8 mouse cellular contexts compared by ENCODE assay signal in genomic region chr6:92944048-92944685, GRCm38 (mm10). TPM values are rescaled to one million over a fixed set of nuclear protein-coding genes. Genes with fewer than 3 reads are reported as not detected.
DNase-seq lines count a peak whose midpoint lies in the region; ATAC-seq and TF ChIP-seq lines count a peak whose summit lies in the region.

No protein-coding gene starts in this region.

- 0 out of 2 replicates have a peak, but pooled peaks have one; percentile 15 for TF ChIP-seq POLR2A in heart, adult 2 months (IDR thresholded peaks at IDR 0.05; ENCODE audit: insufficient read depth, low read depth, low read length)
- no peak for TF ChIP-seq POLR2A in cerebellum, adult 2 months (IDR thresholded peaks at IDR 0.05; ENCODE audit: borderline replicate concordance, insufficient read depth, low read length)

- WGBS in heart, adult 2 months: 14% methylated on average over 14 of the region's 14 CpGs
- 5% methylated on average over 14 of the region's 14 CpGs for WGBS in forebrain, embryonic 11.5 days
- WGBS in intestine, embryonic 14.5 days: 14% methylated on average over 14 of the region's 14 CpGs
- 5% methylated on average over 14 of the region's 14 CpGs for WGBS in midbrain, embryonic 16.5 days
- WGBS in cerebellum, adult 2 months: 5% methylated on average over 14 of the region's 14 CpGs

- peak overlapping the region; percentile 76 for H3K4me3 ChIP-seq in heart, adult 2 months
- H3K4me3 ChIP-seq in forebrain, embryonic 11.5 days (ENCODE audit: low read depth, low read length): peak overlapping the region; percentile 54
- peak overlapping the region; percentile 72 for H3K4me3 ChIP-seq in intestine, embryonic 14.5 days (ENCODE audit: low read depth, low read length)
- peak overlapping the region; percentile 52 for H3K4me3 ChIP-seq in midbrain, embryonic 16.5 days (ENCODE audit: low read depth, low read length)
- no peak overlapping the region for H3K4me3 ChIP-seq in cerebellum, adult 2 months (replicated peaks; ENCODE audit: insufficient read depth, low read depth, low read length)

- H3K9me3 ChIP-seq in forebrain, embryonic 11.5 days (ENCODE audit: control insufficient read depth, low read length): no peaks in the 10 kb centered on the region; the same call in 1 of the 2 replicates
- H3K9me3 ChIP-seq in intestine, embryonic 14.5 days (ENCODE audit: control insufficient read depth, low read length): no peaks in the 10 kb centered on the region
- no peaks in the 10 kb centered on the region; the same call in 1 of the 2 replicates for H3K9me3 ChIP-seq in midbrain, embryonic 16.5 days (replicated peaks; ENCODE audit: control insufficient read depth, low read length, poor library complexity, severe bottlenecking)

- intact Hi-C loops in heart, adult 2 months (cut with DNase I): loop anchor here (2.0 to 5.0 kb wide), 4 partner anchors 25 to 223 kb away; no protein-coding TSS in a partner anchor
- intact Hi-C loops in heart, postnatal 36 days (cut with DNase I): loop anchor here (2.0 to 5.0 kb wide), 6 partner anchors 25 to 368 kb away; no protein-coding TSS in a partner anchor

- peak overlapping the region; percentile 91 for H3K9ac ChIP-seq in heart, adult 2 months (ENCODE audit: low read depth, low read length)
- no peak overlapping the region for H3K9ac ChIP-seq in forebrain, embryonic 11.5 days (ENCODE audit: low read length)
- peak overlapping the region; percentile 67 for H3K9ac ChIP-seq in intestine, embryonic 14.5 days (ENCODE audit: low read length)
- H3K9ac ChIP-seq in midbrain, embryonic 16.5 days (ENCODE audit: low read depth, low read length): no peak overlapping the region

- no peak for TF ChIP-seq EP300 in heart, adult 2 months (IDR thresholded peaks at IDR 0.05; ENCODE audit: insufficient read depth, low read depth, low read length)

- peak overlapping the region; percentile 96 for H3K27ac ChIP-seq in heart, adult 2 months
- no peak overlapping the region for H3K27ac ChIP-seq in forebrain, embryonic 11.5 days (ENCODE audit: low read depth, low read length)
- H3K27ac ChIP-seq in intestine, embryonic 14.5 days (ENCODE audit: low read depth): no peak overlapping the region
- H3K27ac ChIP-seq in midbrain, embryonic 16.5 days (ENCODE audit: low read length): no peak overlapping the region
- no peak overlapping the region for H3K27ac ChIP-seq in cerebellum, adult 2 months (ENCODE audit: insufficient read depth, low read length)

- peak overlapping the region; percentile 89 for H3K4me2 ChIP-seq in forebrain, embryonic 11.5 days (ENCODE audit: low read depth, low read length, severe bottlenecking)
- peak overlapping the region; percentile 96 for H3K4me2 ChIP-seq in intestine, embryonic 14.5 days (ENCODE audit: low read length)
- H3K4me2 ChIP-seq in midbrain, embryonic 16.5 days (ENCODE audit: low read length): peak overlapping the region; percentile 87

- no peaks in the 10 kb centered on the region for H3K27me3 ChIP-seq in heart, adult 2 months (ENCODE audit: control insufficient read depth, insufficient read depth, low read length)
- H3K27me3 ChIP-seq in forebrain, embryonic 11.5 days (ENCODE audit: control insufficient read depth, insufficient read depth, low read length): peaks cover 8% of the 10 kb centered on the region; the same call in 1 of the 2 replicates
- H3K27me3 ChIP-seq in intestine, embryonic 14.5 days (replicated peaks; ENCODE audit: control insufficient read depth, insufficient read depth, low read length): 0 out of 2 replicates have a peak, but pooled peaks cover 15% of the 10 kb centered on the region
- peaks cover 39% of the 10 kb centered on the region for H3K27me3 ChIP-seq in midbrain, embryonic 16.5 days (ENCODE audit: control insufficient read depth, insufficient read depth, low read depth, low read length)
- H3K27me3 ChIP-seq in cerebellum, adult 2 months (ENCODE audit: control insufficient read depth, insufficient read depth, low read length): no peaks in the 10 kb centered on the region; the same call in 1 of the 2 replicates

- H3K36me3 ChIP-seq in heart, adult 2 months (ENCODE audit: control insufficient read depth, insufficient read depth, low read length): no peaks in the 10 kb centered on the region; the same call in 1 of the 2 replicates
- no peaks in the 10 kb centered on the region for H3K36me3 ChIP-seq in forebrain, embryonic 11.5 days (ENCODE audit: control insufficient read depth, insufficient read depth, low read length)
- H3K36me3 ChIP-seq in intestine, embryonic 14.5 days (ENCODE audit: control insufficient read depth, insufficient read depth, low read length): no peaks in the 10 kb centered on the region
- H3K36me3 ChIP-seq in midbrain, embryonic 16.5 days (ENCODE audit: control insufficient read depth, insufficient read depth, low read length): no peaks in the 10 kb centered on the region

- no peaks in the 10 kb centered on the region; the same call in 1 of the 2 replicates for H3K79me2 ChIP-seq in heart, adult 2 months (replicated peaks; ENCODE audit: control insufficient read depth, insufficient read depth, low read length)

- DNase-seq in heart, adult 2 months: peak in 1 of 2 experiments; percentile 32
- DNase-seq in heart, postnatal 36 days: no peak
- DNase-seq in forebrain, embryonic 11.5 days (ENCODE audit: low spot score): no peak
- DNase-seq in intestine, embryonic 14.5 days (ENCODE audit: low spot score): no peak
- no peak for DNase-seq in thymus, postnatal 0 days (ENCODE audit: low spot score)
- DNase-seq in adrenal gland, postnatal 14 days: no peak
- DNase-seq in cerebellum, adult 2 months: no peak

- H3K4me1 ChIP-seq in heart, adult 2 months (ENCODE audit: control insufficient read depth, insufficient read depth, low read length): no peaks in the 10 kb centered on the region
- H3K4me1 ChIP-seq in forebrain, embryonic 11.5 days (replicated peaks; ENCODE audit: control insufficient read depth, insufficient read depth, low read length): peaks cover 3% of the 10 kb centered on the region; the same call in 1 of the 2 replicates
- peaks cover 3% of the 10 kb centered on the region for H3K4me1 ChIP-seq in intestine, embryonic 14.5 days (replicated peaks; ENCODE audit: control insufficient read depth, insufficient read depth, low read length)
- H3K4me1 ChIP-seq in midbrain, embryonic 16.5 days (ENCODE audit: control insufficient read depth, insufficient read depth, low read length): peaks cover 29% of the 10 kb centered on the region
- no peaks in the 10 kb centered on the region for H3K4me1 ChIP-seq in cerebellum, adult 2 months (ENCODE audit: control insufficient read depth, insufficient read depth, low read length)

- TF ChIP-seq CTCF in heart, adult 2 months (IDR thresholded peaks at IDR 0.05): no peak
- TF ChIP-seq CTCF in cerebellum, adult 2 months (IDR thresholded peaks at IDR 0.05; ENCODE audit: borderline replicate concordance, insufficient read depth, low read depth, low read length): no peak

- ATAC-seq in forebrain, embryonic 11.5 days (replicated peaks; ENCODE audit: low FRiP score): no peak
- no peak for ATAC-seq in intestine, embryonic 14.5 days (replicated peaks; ENCODE audit: low FRiP score, low TSS enrichment, low read depth)
- no peak for ATAC-seq in midbrain, embryonic 16.5 days

RNA-seq across cellular contexts. Expression of gene Adamts9, which starts 0.9 kb away (rescaled TPM):
- total RNA-seq in heart, adult 2 months (2021): 10 to 100 TPM in 1 of 2 experiments, 1 to 10 TPM in 1; 9.6 to 17.5 TPM
- 5.7 and 9.2 TPM in 2 replicates for polyA plus RNA-seq in heart, adult 2 months (2012; rRNA removed)
- total RNA-seq in heart, postnatal 36 days (2021): 10 to 100 TPM; 17.1 to 20.1 TPM
- polyA plus RNA-seq in forebrain, embryonic 11.5 days (2014; fragmentation: Nextera tagmentation; extraction: Ambion mirVana): 2.3 and 2.8 TPM in 2 replicates
- polyA plus RNA-seq in intestine, embryonic 14.5 days (2014; fragmentation: Nextera tagmentation; extraction: Ambion mirVana): 7.4 and 13.6 TPM in 2 replicates
- 1.0 and 1.3 TPM in 2 replicates for polyA plus RNA-seq in midbrain, embryonic 16.5 days (2015; fragmentation: Nextera tagmentation; extraction: Ambion mirVana)
- polyA plus RNA-seq in thymus, postnatal 0 days (2015; fragmentation: Nextera tagmentation; extraction: Ambion mirVana): 1.3 and 1.5 TPM in 2 replicates
- 56.5 and 65.8 TPM in 2 replicates for total RNA-seq in adrenal gland, postnatal 14 days (2021)
- polyA plus RNA-seq in cerebellum, adult 2 months (2012; rRNA removed): 1.7 and 2.0 TPM in 2 replicates

Comparison
In these comparisons a context has a peak if more than half of its experiments do, and no peak if none do; other contexts are left out.
1. H3K9ac ChIP-seq: peak in heart, adult 2 months (single experiment) and intestine, embryonic 14.5 days (single experiment); none in forebrain, embryonic 11.5 days (single experiment) and midbrain, embryonic 16.5 days (single experiment).
2. Peak in every context shown above with its lines, with median percentiles within 50 percentile points of each other: H3K4me2 ChIP-seq.